Mouse (Mus musculus): ENCODE data around the gene Dnase1l2. TPM values are rescaled to one million over a fixed set of nuclear protein-coding genes. Genes with fewer than 3 reads are reported as not detected.

The Dnase1l2 gene
- polyA plus RNA-seq, 1 experiment from 2014 or later = 4.9 TPM

- peaks cover 16% of the 10 kb centered on the region for H3K4me1 ChIP-seq (ENCODE audit: control insufficient read depth, insufficient read depth, low read length)
- peaks cover 54% of the 10 kb centered on the region for H3K36me3 ChIP-seq (ENCODE audit: control insufficient read depth, insufficient read depth, low read length)
- no peaks in the 10 kb centered on the region for H3K27me3 ChIP-seq (replicated peaks; ENCODE audit: control insufficient read depth, insufficient read depth, low read length)
- H3K9ac ChIP-seq (ENCODE audit: low read depth, low read length) = peak within 1 kb of the TSS; percentile 97
- ATAC-seq (ENCODE audit: low read depth) = peak; percentile 95
- DNase-seq (ENCODE audit: low spot score) = peak; percentile 99
- H3K27ac ChIP-seq (replicated peaks; ENCODE audit: low read depth, low read length) = peak within 1 kb of the TSS; percentile 88
- H3K4me2 ChIP-seq (ENCODE audit: low read depth, low read length) = peak within 1 kb of the TSS; percentile 81
- WGBS = 1% methylated on average over 43 of the region's 64 CpGs
- peak within 1 kb of the TSS; percentile 86 for H3K4me3 ChIP-seq (ENCODE audit: low read depth, low read length)
- no peaks in the 10 kb centered on the region for H3K9me3 ChIP-seq (ENCODE audit: control insufficient read depth, low read length)
Measured at GRCm38 (mm10) chr17:24414230-24414976, 28.5 kb downstream of the Dnase1l2 start, which contains the start of gene Rnps1. Gene Rnps1, plus strand, starts transcription at chr17:24414565.

- no peaks in the 10 kb centered on the region for H3K9me3 ChIP-seq (ENCODE audit: control insufficient read depth, low read length)
- H3K36me3 ChIP-seq (ENCODE audit: control insufficient read depth, insufficient read depth, low read length) = peaks cover 54% of the 10 kb centered on the region
- ATAC-seq (ENCODE audit: low read depth) = peak; percentile 20
- H3K4me1 ChIP-seq (ENCODE audit: control insufficient read depth, insufficient read depth, low read length) = peaks cover 16% of the 10 kb centered on the region
- peak overlapping the region; percentile 97 for H3K9ac ChIP-seq (ENCODE audit: low read depth, low read length)
- no peaks in the 10 kb centered on the region for H3K27me3 ChIP-seq (replicated peaks; ENCODE audit: control insufficient read depth, insufficient read depth, low read length)
- H3K4me2 ChIP-seq (ENCODE audit: low read depth, low read length) = peak overlapping the region; percentile 64
- DNase-seq (ENCODE audit: low spot score) = peak; percentile 20
- WGBS = 31% methylated on average over 22 of the region's 22 CpGs
- peak overlapping the region; percentile 86 for H3K27ac ChIP-seq (replicated peaks; ENCODE audit: low read depth, low read length)
- peak overlapping the region; percentile 86 for H3K4me3 ChIP-seq (ENCODE audit: low read depth, low read length)
Measured at GRCm38 (mm10) chr17:24413557-24414211, 29.2 kb downstream of the Dnase1l2 start.

GRCm38 (mm10) chr17:24407116-24407803 is 35.6 kb downstream of the Dnase1l2 start:
- no peak for ATAC-seq (ENCODE audit: low read depth)

GRCm38 (mm10) chr17:24402371-24402770 is 40.5 kb downstream of the Dnase1l2 start:
- DNase-seq (ENCODE audit: low spot score) = no peak
- WGBS = 73% methylated on average over 3 of the region's 3 CpGs

More at GRCm38 (mm10) chr17:24407116-24407803, 35.6 kb downstream of the Dnase1l2 start:
- no peak for DNase-seq (ENCODE audit: low spot score)
- H3K9ac ChIP-seq (ENCODE audit: low read depth, low read length) = no peak overlapping the region
- peaks cover 58% of the 10 kb centered on the region for H3K36me3 ChIP-seq (ENCODE audit: control insufficient read depth, insufficient read depth, low read length)
- H3K4me3 ChIP-seq (ENCODE audit: low read depth, low read length) = no peak overlapping the region
- no peak overlapping the region for H3K4me2 ChIP-seq (ENCODE audit: low read depth, low read length)
- no peaks in the 10 kb centered on the region for H3K27me3 ChIP-seq (replicated peaks; ENCODE audit: control insufficient read depth, insufficient read depth, low read length)
- WGBS = 86% methylated on average over 12 of the region's 12 CpGs
- H3K27ac ChIP-seq (replicated peaks; ENCODE audit: low read depth, low read length) = no peak overlapping the region
- H3K9me3 ChIP-seq (ENCODE audit: control insufficient read depth, low read length) = no peaks in the 10 kb centered on the region
- H3K4me1 ChIP-seq (ENCODE audit: control insufficient read depth, insufficient read depth, low read length) = no peaks in the 10 kb centered on the region

GRCm38 (mm10) chr17:24394456-24394855 is 48.4 kb downstream of the Dnase1l2 start:
- no peak overlapping the region for H3K9ac ChIP-seq (ENCODE audit: low read depth, low read length)
- no peaks in the 10 kb centered on the region for H3K36me3 ChIP-seq (ENCODE audit: control insufficient read depth, insufficient read depth, low read length)
- DNase-seq (ENCODE audit: low spot score) (no peak), ATAC-seq (ENCODE audit: low read depth) (no peak)
- H3K4me3 ChIP-seq (ENCODE audit: low read depth, low read length) = no peak overlapping the region
- no peak overlapping the region for H3K4me2 ChIP-seq (ENCODE audit: low read depth, low read length)
- H3K27me3 ChIP-seq (replicated peaks; ENCODE audit: control insufficient read depth, insufficient read depth, low read length) = no peaks in the 10 kb centered on the region
- H3K27ac ChIP-seq (replicated peaks; ENCODE audit: low read depth, low read length) = no peak overlapping the region
- WGBS = 85% methylated on average over 7 of the region's 7 CpGs
- no peaks in the 10 kb centered on the region for H3K4me1 ChIP-seq (ENCODE audit: control insufficient read depth, insufficient read depth, low read length)
- H3K9me3 ChIP-seq (ENCODE audit: control insufficient read depth, low read length) = no peaks in the 10 kb centered on the region

More at GRCm38 (mm10) chr17:24402371-24402770, 40.5 kb downstream of the Dnase1l2 start:
- ATAC-seq (ENCODE audit: low read depth) = no peak
- no peak overlapping the region for H3K9ac ChIP-seq (ENCODE audit: low read depth, low read length)
- H3K27me3 ChIP-seq (replicated peaks; ENCODE audit: control insufficient read depth, insufficient read depth, low read length) = no peaks in the 10 kb centered on the region
- H3K36me3 ChIP-seq (ENCODE audit: control insufficient read depth, insufficient read depth, low read length) = peaks cover 16% of the 10 kb centered on the region; the same call in 1 of the 2 replicates
- H3K4me1 ChIP-seq (ENCODE audit: control insufficient read depth, insufficient read depth, low read length) = no peaks in the 10 kb centered on the region
- no peak overlapping the region for H3K27ac ChIP-seq (replicated peaks; ENCODE audit: low read depth, low read length)
- H3K9me3 ChIP-seq (ENCODE audit: control insufficient read depth, low read length) = no peaks in the 10 kb centered on the region
- H3K4me2 ChIP-seq (ENCODE audit: low read depth, low read length) = no peak overlapping the region
- H3K4me3 ChIP-seq (ENCODE audit: low read depth, low read length) = no peak overlapping the region

- H3K9me3 ChIP-seq (ENCODE audit: control insufficient read depth, low read length) = no peaks in the 10 kb centered on the region
- no peaks in the 10 kb centered on the region for H3K4me1 ChIP-seq (ENCODE audit: control insufficient read depth, insufficient read depth, low read length)
- H3K9ac ChIP-seq (ENCODE audit: low read depth, low read length) = no peak overlapping the region
- DNase-seq (ENCODE audit: low spot score) = peak; percentile 61
- no peaks in the 10 kb centered on the region for H3K27me3 ChIP-seq (replicated peaks; ENCODE audit: control insufficient read depth, insufficient read depth, low read length)
- 37% methylated on average over 4 of the region's 4 CpGs for WGBS
- no peak overlapping the region for H3K4me3 ChIP-seq (ENCODE audit: low read depth, low read length)
- no peaks in the 10 kb centered on the region for H3K36me3 ChIP-seq (ENCODE audit: control insufficient read depth, insufficient read depth, low read length)
- ATAC-seq (ENCODE audit: low read depth) = peak; percentile 84
- no peak overlapping the region for H3K27ac ChIP-seq (replicated peaks; ENCODE audit: low read depth, low read length)
- H3K4me2 ChIP-seq (ENCODE audit: low read depth, low read length) = no peak overlapping the region
Measured at GRCm38 (mm10) chr17:24393527-24393926, 49.4 kb downstream of the Dnase1l2 start.

GRCm38 (mm10) chr17:24391149-24391548 is 51.8 kb downstream of the Dnase1l2 start:
- Histone ChIP-seq H3K4me2 (ENCODE audit: low read depth, low read length) (no peak overlapping the region), H3K27me3 (replicated peaks; ENCODE audit: control insufficient read depth, insufficient read depth, low read length) (no peaks in the 10 kb centered on the region), H3K27ac (replicated peaks; ENCODE audit: low read depth, low read length) (no peak overlapping the region), H3K9me3 (ENCODE audit: control insufficient read depth, low read length) (no peaks in the 10 kb centered on the region), H3K4me1 (ENCODE audit: control insufficient read depth, insufficient read depth, low read length) (no peaks in the 10 kb centered on the region), H3K36me3 (ENCODE audit: control insufficient read depth, insufficient read depth, low read length) (0 out of 2 replicates have a peak, but pooled peaks cover 13% of the 10 kb centered on the region), H3K9ac (ENCODE audit: low read depth, low read length) (no peak overlapping the region), H3K4me3 (ENCODE audit: low read depth, low read length) (no peak overlapping the region)
- no peak for ATAC-seq (ENCODE audit: low read depth)
- DNase-seq (ENCODE audit: low spot score) = no peak
- WGBS = 68% methylated on average over 8 of the region's 8 CpGs
